Mouse (Mus musculus): ENCODE results near the gene Sh2d6. TPM values are rescaled to one million over a fixed set of nuclear protein-coding genes. Genes with fewer than 3 reads are reported as not detected.

The Sh2d6 gene
- total RNA-seq, 2 experiments from 2014 or later = 0.25 TPM; not detected in 1

DNA sequence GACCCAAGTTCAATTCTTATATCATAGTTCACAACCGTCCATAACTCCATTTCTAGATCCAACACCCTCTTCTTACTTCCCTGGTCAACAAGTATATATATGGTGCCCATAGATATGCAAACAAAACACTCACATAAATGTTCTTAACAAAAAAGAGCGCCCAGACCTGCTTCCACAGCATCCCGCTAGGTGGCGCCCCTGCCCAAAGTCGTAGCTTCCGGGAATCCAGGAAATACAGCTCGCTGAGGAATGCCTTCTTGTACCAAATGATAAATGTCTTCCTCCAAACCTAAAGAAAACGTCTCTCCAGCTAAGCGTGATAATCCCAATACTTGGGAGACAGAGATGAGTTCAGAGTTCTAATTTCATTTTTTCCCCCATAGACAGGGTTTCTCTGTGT, 13.7 kb upstream of the Sh2d6 start:
- DNase-seq = peak; percentile 77 to 93

DNA sequence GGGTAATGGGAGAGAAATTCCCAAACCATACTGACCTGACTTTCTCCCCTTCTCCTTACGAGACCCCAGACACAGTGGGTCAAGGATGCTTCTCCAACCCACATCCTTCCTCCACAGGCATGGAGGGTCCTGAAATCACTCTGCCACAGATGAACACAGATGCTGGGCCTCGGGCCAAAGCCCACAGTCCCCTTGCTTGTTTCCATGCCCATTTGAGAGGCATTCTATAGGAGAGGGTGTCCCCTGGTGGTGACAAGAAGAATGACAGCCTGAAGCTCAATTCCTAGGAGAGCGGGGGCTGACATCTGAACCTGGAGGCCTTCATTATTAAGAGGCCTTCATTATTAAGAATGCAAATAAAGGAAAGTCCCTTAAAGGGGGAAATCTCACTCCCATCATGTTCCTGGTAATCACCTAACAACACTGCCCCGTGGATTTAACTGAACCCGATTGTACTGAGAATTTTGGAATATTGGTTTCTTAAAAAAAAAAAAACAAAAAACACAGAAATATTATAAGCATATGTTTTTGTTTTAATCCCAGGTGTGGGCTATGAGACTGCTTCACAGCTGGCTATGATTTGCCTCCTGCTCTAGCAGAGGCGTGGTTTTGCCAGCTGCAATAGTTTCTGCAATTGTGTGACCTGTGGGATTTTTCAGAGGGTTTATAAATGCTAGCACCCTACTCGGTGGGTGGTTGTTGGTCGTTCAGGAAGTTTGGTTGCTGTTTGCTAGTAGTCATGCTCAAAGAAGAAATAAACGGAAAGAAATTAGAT, 12.7 kb upstream of the Sh2d6 start:
- peak; percentile 62 to 83 for DNase-seq

- DNase-seq = peak in 1 of 2 experiments; percentile 46
Measured at GRCm38 (mm10) chr6:72533555-72533954, 12.0 kb upstream of the Sh2d6 start.

GRCm38 (mm10) chr6:72532580-72532979, 11.1 kb upstream of the Sh2d6 start:
- no peak for DNase-seq

- DNase-seq = peak; percentile 58 to 80
Measured at GRCm38 (mm10) chr6:72528410-72529151, 7.1 kb upstream of the Sh2d6 start.

GRCm38 (mm10) chr6:72527070-72527469, 5.6 kb upstream of the Sh2d6 start:
- no peak for DNase-seq

DNA sequence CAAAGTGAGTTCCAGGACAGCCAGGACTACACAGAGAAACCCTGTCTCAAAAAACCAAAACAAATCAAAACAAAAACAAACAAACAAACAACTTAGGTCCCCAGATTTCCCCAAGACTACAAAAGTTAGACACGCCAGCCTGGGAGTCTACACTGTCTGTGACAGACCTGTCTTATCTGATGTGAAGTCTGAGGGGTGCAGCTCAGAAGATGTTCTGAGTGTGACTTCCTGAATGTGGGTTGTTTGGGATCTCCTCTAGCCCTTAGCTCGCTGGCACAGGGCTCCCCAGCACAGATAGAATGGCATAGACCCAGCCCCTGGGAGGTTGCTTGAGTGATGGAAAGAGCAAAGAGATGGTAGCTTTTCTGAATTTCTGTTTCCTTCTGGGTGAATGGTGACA, 2.7 kb upstream of the Sh2d6 start:
- no peak for DNase-seq

DNA sequence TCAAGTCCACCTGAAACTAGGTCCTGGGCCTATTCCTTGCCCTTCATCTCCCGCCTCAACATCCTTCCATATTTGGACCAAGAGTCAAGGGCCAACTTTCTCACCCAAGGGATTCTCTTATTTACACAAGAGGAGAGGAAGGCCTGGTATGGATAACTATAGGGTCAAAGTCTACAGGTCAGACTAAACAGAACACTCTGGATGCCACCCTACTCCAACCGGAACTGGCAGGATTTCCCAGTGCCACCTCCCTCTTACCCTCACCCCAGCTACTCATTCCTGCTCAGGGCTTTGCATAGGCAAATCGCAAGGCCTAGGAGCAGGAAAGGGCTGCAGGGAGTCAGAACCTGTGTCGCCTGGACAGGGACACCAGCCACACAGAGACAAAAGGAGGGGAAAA, 1.7 kb upstream of the Sh2d6 start:
- DNase-seq = no peak

GRCm38 (mm10) chr6:72522288-72522687, 781 bp upstream of the Sh2d6 start:
- no peak for DNase-seq

- no peak for DNase-seq
Measured at GRCm38 (mm10) chr6:72520904-72521303, 603 bp downstream of the Sh2d6 start.

GRCm38 (mm10) chr6:72519892-72520663, 1.4 kb downstream of the Sh2d6 start:
- DNase-seq = peak; percentile 66 to 76

DNA sequence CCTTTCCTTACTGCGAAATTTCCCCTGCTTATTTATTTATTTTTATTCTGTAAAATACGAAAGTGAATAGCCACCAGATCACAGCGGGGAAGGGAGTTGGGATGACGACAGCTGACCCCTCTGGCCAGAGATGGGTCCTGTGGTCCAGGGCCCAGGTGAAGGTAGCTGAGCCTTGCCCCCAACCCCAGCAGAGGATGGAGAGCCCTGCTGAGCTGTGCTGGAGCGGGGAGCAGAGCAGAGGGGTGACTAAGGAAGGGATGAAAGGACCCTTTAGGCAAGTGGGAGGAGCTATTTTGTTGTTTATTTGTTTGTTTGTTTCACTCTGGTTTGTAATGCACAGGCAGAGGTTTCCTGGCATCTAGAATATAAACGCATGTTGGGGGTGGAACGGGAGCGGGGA, 2.2 kb downstream of the Sh2d6 start:
- no peak for DNase-seq

DNA sequence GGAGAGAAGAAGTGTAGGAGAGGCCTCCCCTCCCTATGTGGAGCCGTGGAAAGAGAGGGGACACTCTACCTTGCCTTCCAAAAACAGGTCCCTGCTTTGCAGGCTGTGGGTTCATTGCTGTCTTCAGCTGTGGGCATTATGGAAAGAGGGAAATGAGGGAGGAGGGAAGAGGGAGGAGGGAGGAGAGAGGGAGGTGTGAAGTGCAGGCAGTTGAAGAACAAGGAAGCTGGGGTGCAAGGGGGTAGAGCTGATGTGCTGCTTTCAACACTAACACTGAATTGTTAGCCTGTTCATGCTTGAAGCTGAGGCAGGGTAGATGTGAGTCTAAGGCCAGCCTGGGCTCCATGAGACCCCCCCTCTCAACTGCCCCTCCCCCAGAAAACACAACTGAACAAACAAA, 2.7 kb downstream of the Sh2d6 start:
- no peak for DNase-seq

- DNase-seq = no peak
Measured at GRCm38 (mm10) chr6:72515644-72516043, 5.9 kb downstream of the Sh2d6 start.

- no peak for DNase-seq
Measured at GRCm38 (mm10) chr6:72513071-72513440, 8.5 kb downstream of the Sh2d6 start.

GRCm38 (mm10) chr6:72512386-72513070, 9.0 kb downstream of the Sh2d6 start:
- DNase-seq = peak; percentile 93

DNA sequence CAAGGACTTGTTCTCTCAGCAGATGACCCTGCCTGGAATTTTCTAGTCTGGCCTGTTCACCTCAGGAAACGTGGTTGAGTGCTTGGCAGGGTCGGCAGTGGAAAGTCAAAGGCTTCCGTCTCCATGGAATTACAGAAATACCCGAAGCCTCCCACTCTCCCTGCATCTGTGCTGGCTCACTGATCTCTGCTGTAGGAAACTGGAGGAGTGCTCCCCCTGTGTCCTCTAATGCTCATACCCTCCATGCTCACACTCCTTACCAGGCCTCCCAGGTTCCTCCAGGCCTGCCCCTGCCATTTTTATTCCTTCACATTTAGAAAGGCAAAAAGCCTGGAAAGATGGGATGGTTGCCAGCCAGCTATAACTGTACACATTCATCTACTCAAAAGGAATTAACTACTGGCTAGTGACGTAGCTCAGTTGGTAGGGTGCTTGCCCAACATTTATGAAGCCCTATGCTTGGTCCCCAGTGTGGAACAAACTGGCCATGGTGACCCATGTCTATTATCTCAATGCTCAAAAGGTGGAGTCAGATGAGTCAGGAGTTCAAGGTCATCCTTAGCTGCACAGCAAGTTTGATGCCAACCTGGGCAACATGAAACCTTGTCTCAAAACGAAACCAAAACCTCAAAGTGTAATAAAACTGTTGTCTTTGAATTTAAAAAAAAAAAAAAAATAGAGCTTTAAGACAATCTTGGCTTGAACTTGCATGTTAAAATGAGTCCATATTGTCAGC, 10.7 kb downstream of the Sh2d6 start:
- peak; percentile 57 to 66 for DNase-seq

- DNase-seq = no peak
Measured at GRCm38 (mm10) chr6:72509872-72510435, 11.6 kb downstream of the Sh2d6 start.

DNA sequence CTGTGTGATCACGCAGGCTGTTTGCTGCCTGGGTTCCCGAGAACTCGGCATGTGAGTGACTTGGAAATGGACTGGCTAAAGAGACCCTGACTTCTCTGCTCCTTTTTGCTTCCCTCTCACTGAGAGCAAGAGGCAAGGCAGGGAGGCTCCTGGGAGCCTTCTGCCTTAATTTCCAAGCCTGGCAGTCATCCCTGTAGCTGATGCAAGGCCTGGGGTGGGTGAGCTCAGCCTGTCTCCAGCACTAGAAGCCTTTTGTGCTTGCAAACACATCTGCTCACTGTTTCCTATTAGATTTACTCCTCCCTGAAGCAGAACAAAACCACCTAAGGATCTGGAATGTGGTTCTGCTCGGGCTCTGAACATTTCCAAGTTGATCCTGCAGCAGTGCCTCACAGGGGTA, 12.9 kb downstream of the Sh2d6 start:
- DNase-seq = peak in 1 of 2 experiments; percentile 46

DNA sequence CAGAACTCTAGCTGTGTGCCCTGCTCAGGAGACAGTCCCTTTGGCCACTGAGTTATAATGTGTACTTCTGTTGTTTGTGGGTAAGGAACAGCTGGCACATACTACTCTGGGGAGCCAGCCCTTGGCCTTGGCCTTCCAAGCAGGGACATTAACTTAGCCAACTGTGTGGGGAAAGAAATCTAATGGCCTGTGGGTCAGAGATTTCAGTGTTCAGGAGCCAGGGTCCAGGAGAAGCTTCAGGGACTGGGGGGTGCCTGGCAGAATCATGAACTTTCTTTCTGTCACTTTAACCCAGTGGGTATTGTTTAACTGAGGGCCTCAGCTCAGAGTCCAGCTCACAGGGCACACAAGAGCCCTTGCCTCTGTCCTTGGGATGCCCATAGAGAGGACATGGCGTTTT, 15.4 kb downstream of the Sh2d6 start:
- no peak for DNase-seq

GRCm38 (mm10) chr6:72503939-72504338, 17.6 kb downstream of the Sh2d6 start:
- peak; percentile 49 to 63 for DNase-seq

Data from heart, adult 18-20 months (tissue).